Comparison of ENCODE assay signal across 19 mouse cellular contexts in the genomic region with DNA sequence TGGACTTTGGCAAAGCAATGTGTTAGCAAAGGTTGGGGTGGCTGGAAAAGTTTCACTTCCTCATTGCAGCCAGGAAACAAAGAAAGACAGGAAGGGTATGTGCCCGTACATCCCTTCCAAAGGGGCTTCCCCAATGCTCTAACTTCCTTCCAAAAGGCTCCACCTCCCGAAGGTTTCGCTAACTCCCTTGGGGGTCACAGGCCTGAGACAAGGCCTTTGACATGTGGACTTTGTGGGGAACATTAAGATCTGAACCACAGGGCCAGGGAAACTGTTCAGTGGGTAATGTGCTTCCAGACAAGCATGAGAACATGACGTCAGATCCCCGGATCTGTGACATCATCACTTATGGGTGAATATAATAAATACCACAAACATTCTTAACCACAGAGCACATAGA. TPM values are rescaled to one million over a fixed set of nuclear protein-coding genes. Genes with fewer than 3 reads are reported as not detected.
A peak's percentile ranks its signal among the peaks of the same experiment; 100 is the strongest.
DNase-seq lines count a peak whose midpoint lies in the region; ATAC-seq and TF ChIP-seq lines count a peak whose summit lies in the region.
"Had no signal": no experiment of that assay in that cellular context is flagged by ENCODE, and none has a peak within 500 bp of the region (broad histone marks: within the 10 kb centered on the region; RNA-seq: fewer than 3 reads in every experiment).

No protein-coding gene starts in this region.

- no peaks in the 10 kb centered on the region for H3K27me3 ChIP-seq in limb, embryonic 10.5 days (ENCODE audit: low read depth, poor library complexity, severe bottlenecking)
- H3K27me3 ChIP-seq in stomach, postnatal 0 days (ENCODE audit: control insufficient read depth, insufficient read depth, low read length): no peaks in the 10 kb centered on the region
- no peaks in the 10 kb centered on the region for H3K27me3 ChIP-seq in cerebellum, adult 2 months (ENCODE audit: control insufficient read depth, insufficient read depth, low read length)
- H3K27me3 ChIP-seq: heart, embryonic 15.5 days; hindbrain, embryonic 15.5 days had no signal

- DNase-seq in layer of hippocampus, adult 9-11 months: peak; percentile 48
- DNase-seq in layer of hippocampus, adult 2 months (ENCODE audit: low spot score in 2 of 2): no peak
- DNase-seq in spleen, postnatal 36 days (ENCODE audit: low spot score in 2 of 2): peak; percentile 70 to 74
- no peak for DNase-seq in spleen, adult 12 weeks (ENCODE audit: low spot score)
- peak; percentile 19 for DNase-seq in limb, embryonic 10.5 days (ENCODE audit: low spot score)
- peak; percentile 11 for DNase-seq in stomach, postnatal 0 days (ENCODE audit: low spot score)
- no peak for DNase-seq in cerebellum, adult 2 months
- DNase-seq in left cerebral cortex, postnatal 25 days (ENCODE audit: low spot score in 2 of 2): no peak
- DNase-seq: adrenal gland, postnatal 36 days; cerebellum, postnatal 14 days; gastrocnemius, postnatal 36 days; kidney, adult 2 months; kidney, postnatal 36 days; left cerebral cortex, postnatal 4 days; thymus, adult 18-20 months had no signal

- TF ChIP-seq POLR2A in cerebellum, adult 2 months (IDR thresholded peaks at IDR 0.05; ENCODE audit: borderline replicate concordance, insufficient read depth, low read length): no peak

- no peaks in the 10 kb centered on the region for H3K36me3 ChIP-seq in limb, embryonic 10.5 days
- no peaks in the 10 kb centered on the region for H3K36me3 ChIP-seq in stomach, postnatal 0 days (ENCODE audit: control insufficient read depth, insufficient read depth, low read length)
- H3K36me3 ChIP-seq: embryonic facial prominence, embryonic 10.5 days; heart, embryonic 15.5 days; hindbrain, embryonic 15.5 days had no signal

- no peak for ATAC-seq in stomach, postnatal 0 days (ENCODE audit: low FRiP score, low TSS enrichment)

- no peak for TF ChIP-seq EP300 in stomach, postnatal 0 days (optimal IDR thresholded peaks at IDR 0.05)

- no peak overlapping the region for H3K4me2 ChIP-seq in stomach, postnatal 0 days (replicated peaks; ENCODE audit: low read depth)
- H3K4me2 ChIP-seq: heart, embryonic 15.5 days; hindbrain, embryonic 15.5 days had no signal

- 89% methylated on average over 5 of the region's 5 CpGs for WGBS in limb, embryonic 10.5 days
- 80% methylated on average over 5 of the region's 5 CpGs for WGBS in stomach, postnatal 0 days
- 90% methylated on average over 5 of the region's 5 CpGs for WGBS in cerebellum, adult 2 months

- H3K4me1 ChIP-seq in limb, embryonic 10.5 days: no peaks in the 10 kb centered on the region
- H3K4me1 ChIP-seq in stomach, postnatal 0 days (replicated peaks; ENCODE audit: control insufficient read depth, insufficient read depth): no peaks in the 10 kb centered on the region
- no peaks in the 10 kb centered on the region for H3K4me1 ChIP-seq in cerebellum, adult 2 months (ENCODE audit: control insufficient read depth, insufficient read depth, low read length)
- H3K4me1 ChIP-seq: embryonic facial prominence, embryonic 10.5 days; heart, embryonic 15.5 days; hindbrain, embryonic 15.5 days had no signal

- intact Hi-C loops in left cerebral cortex, postnatal 25 days (cut with DNase I): no loop called here

- no peak overlapping the region for H3K4me3 ChIP-seq in layer of hippocampus, adult 2 months
- H3K4me3 ChIP-seq in limb, embryonic 10.5 days: no peak overlapping the region
- H3K4me3 ChIP-seq in stomach, postnatal 0 days (ENCODE audit: low read depth, low read length): no peak overlapping the region
- H3K4me3 ChIP-seq in cerebellum, adult 2 months (replicated peaks; ENCODE audit: insufficient read depth, low read depth, low read length): no peak overlapping the region
- H3K4me3 ChIP-seq: embryonic facial prominence, embryonic 10.5 days; heart, embryonic 15.5 days; hindbrain, embryonic 15.5 days; myocyte had no signal

- TF ChIP-seq CTCF in layer of hippocampus, adult 2 months (conservative IDR thresholded peaks at IDR 0.05): no peak
- TF ChIP-seq CTCF in stomach, postnatal 0 days (IDR thresholded peaks at IDR 0.05; ENCODE audit: low read depth): no peak
- no peak for TF ChIP-seq CTCF in cerebellum, adult 2 months (IDR thresholded peaks at IDR 0.05; ENCODE audit: borderline replicate concordance, insufficient read depth, low read depth, low read length)

- H3K9ac ChIP-seq in stomach, postnatal 0 days (ENCODE audit: low read length): no peak overlapping the region
- H3K9ac ChIP-seq: heart, embryonic 15.5 days; hindbrain, embryonic 15.5 days had no signal

- no peaks in the 10 kb centered on the region for H3K9me3 ChIP-seq in limb, embryonic 10.5 days (replicated peaks)
- no peaks in the 10 kb centered on the region for H3K9me3 ChIP-seq in stomach, postnatal 0 days (ENCODE audit: control insufficient read depth, low read length)
- H3K9me3 ChIP-seq: embryonic facial prominence, embryonic 10.5 days; heart, embryonic 15.5 days; hindbrain, embryonic 15.5 days had no signal

- H3K27ac ChIP-seq in layer of hippocampus, adult 2 months: no peak overlapping the region
- H3K27ac ChIP-seq in limb, embryonic 10.5 days: no peak overlapping the region
- no peak overlapping the region for H3K27ac ChIP-seq in stomach, postnatal 0 days (replicated peaks)
- H3K27ac ChIP-seq in cerebellum, adult 2 months (ENCODE audit: insufficient read depth, low read length): no peak overlapping the region
- H3K27ac ChIP-seq: embryonic facial prominence, embryonic 10.5 days; heart, embryonic 15.5 days; hindbrain, embryonic 15.5 days had no signal

RNA-seq across cellular contexts. Expression of a gene that starts 15.5 kb away (rescaled TPM):
- total RNA-seq in layer of hippocampus, adult 2 months (2021): 10 to 100 TPM; 37.7 to 38.3 TPM
- polyA plus RNA-seq in limb, embryonic 10.5 days (2016; fragmentation: Nextera tagmentation; extraction: Ambion mirVana): 3.0 and 3.6 TPM in 2 replicates
- polyA plus RNA-seq in stomach, postnatal 0 days (2015; fragmentation: Nextera tagmentation; extraction: Ambion mirVana): 5.7 and 6.8 TPM in 2 replicates
- 69.8 and 70.5 TPM in 2 replicates for polyA plus RNA-seq in cerebellum, adult 2 months (2012; rRNA removed)
- total RNA-seq in left cerebral cortex, postnatal 25 days (2021): 10 to 100 TPM; 57.7 to 57.9 TPM

Comparison
In these comparisons a context has a peak if more than half of its experiments do, and no peak if none do; other contexts are left out.
1. DNase-seq: peak in layer of hippocampus, adult 9-11 months (single experiment), spleen, postnatal 36 days (2 of 2), limb, embryonic 10.5 days (single experiment) and stomach, postnatal 0 days (single experiment); none in layer of hippocampus, adult 2 months (0 of 2), spleen, adult 12 weeks (single experiment), cerebellum, adult 2 months (0 of 2) and left cerebral cortex, postnatal 25 days (0 of 2).